Mouse (Mus musculus) erythroid progenitor cell, adult 5-6 weeks (primary cell): ENCODE results near the gene Pax5. TPM values are rescaled to one million over a fixed set of nuclear protein-coding genes. Genes with fewer than 3 reads are reported as not detected.

Experiments used
- ATAC-seq: replicated peaks from 2 replicates; pipeline ENCODE4 v1.8.0; 2016; ENCODE audit warnings: moderate number of reproducible peaks, mild to moderate bottlenecking, moderate TSS enrichment, inconsistent platforms; ENCODE audit not compliant: poor library complexity, low FRiP score, severe bottlenecking
- total RNA-seq, 2 experiments: library from RNA; stranded (forward) in 1 of 2; stranded (reverse) in 1 of 2; fragments of 150-400 nt in 1 of 2; fragments of 186-747, 209-891 nt in 1 of 2; gene quantifications; 2 replicates each; pipeline versions ENCODE4 v1.2.3 to v1.2.4; 2015 to 2017; ENCODE audit warnings: low replicate concordance in 2 of 2

Gene Pax5
- total RNA-seq, 2 experiments from 2014 or later, result 5.1 to 28.1 TPM

- ATAC-seq, result no peak
Measured at GRCm38 (mm10) chr4:44502196-44502867, 208.0 kb downstream of the Pax5 start.

GRCm38 (mm10) chr4:44498156-44498555, 212.1 kb downstream of the Pax5 start:
- no peak for ATAC-seq

- ATAC-seq, result no peak
Measured at GRCm38 (mm10) chr4:44495836-44496235, 214.5 kb downstream of the Pax5 start.

GRCm38 (mm10) chr4:44493756-44494155, 216.5 kb downstream of the Pax5 start:
- no peak for ATAC-seq

GRCm38 (mm10) chr4:44490872-44491271, 219.4 kb downstream of the Pax5 start:
- no peak for ATAC-seq

GRCm38 (mm10) chr4:44488702-44489101, 221.6 kb downstream of the Pax5 start:
- ATAC-seq, result no peak

GRCm38 (mm10) chr4:44488219-44488618, 222.1 kb downstream of the Pax5 start:
- ATAC-seq, result no peak

- ATAC-seq, result no peak
Measured at GRCm38 (mm10) chr4:44482851-44483250, 227.4 kb downstream of the Pax5 start.

- ATAC-seq, result no peak
Measured at GRCm38 (mm10) chr4:44479755-44480154, 230.5 kb downstream of the Pax5 start.

Other genes with a start within 250 kb of the Pax5 start
- gene Zcchc7, start 45.4 kb upstream of the Pax5 start, total RNA-seq (2015; ENCODE audit: low replicate concordance), result 14.4 and 49.9 TPM in 2 replicates
- 43.1 and 97.0 TPM in 2 replicates for gene Zcchc7, start 45.4 kb upstream of the Pax5 start, total RNA-seq (2017; ENCODE audit: low replicate concordance)